Mouse (Mus musculus) neural tube, embryonic 13.5 days (tissue): Measurements from ENCODE around the gene Adam19. TPM values are rescaled to one million over a fixed set of nuclear protein-coding genes. Genes with fewer than 3 reads are reported as not detected.

Source experiments
- ATAC-seq: fragments of 200-750 bp; cut with Nextera tagmentation; 2 replicates; pipeline ENCODE4 v1.8.0; 2017; ENCODE audit warnings: low read depth, mild to moderate bottlenecking, moderate TSS enrichment, moderate library complexity
- H3K27ac ChIP-seq: fragments of 300-500 bp; sonication (generic); replicated peaks from 2 replicates; pipeline ENCODE4 v1.5.1; 2015; ENCODE audit warnings: moderate library complexity, mild to moderate bottlenecking, inconsistent platforms
- H3K27me3 ChIP-seq: fragments of 300-500 bp; sonication (generic); 2 replicates; pipeline ENCODE4 v1.6.1; 2015; ENCODE audit warnings: mild to moderate bottlenecking, inconsistent platforms
- H3K36me3 ChIP-seq: fragments of 300-500 bp; sonication (generic); 2 replicates; pipeline ENCODE4 v1.6.1; 2015; ENCODE audit warnings: mild to moderate bottlenecking, inconsistent platforms
- H3K4me1 ChIP-seq: fragments of 300-500 bp; sonication (generic); replicated peaks from 2 replicates; pipeline ENCODE4 v1.6.1; 2015; ENCODE audit warnings: inconsistent platforms
- H3K4me2 ChIP-seq: fragments of 300-500 bp; sonication (generic); 2 replicates; pipeline ENCODE4 v1.6.1; 2015; ENCODE audit warnings: inconsistent platforms, mild to moderate bottlenecking, moderate library complexity
- H3K4me3 ChIP-seq: fragments of 300-500 bp; sonication (generic); 2 replicates; pipeline ENCODE4 v1.5.1; 2015; ENCODE audit warnings: mild to moderate bottlenecking, inconsistent platforms
- H3K9ac ChIP-seq: fragments of 300-500 bp; sonication (generic); 2 replicates; pipeline ENCODE4 v1.6.1; 2015; ENCODE audit warnings: moderate library complexity, mild to moderate bottlenecking, inconsistent platforms
- H3K9me3 ChIP-seq: fragments of 300-500 bp; sonication (generic); 2 replicates; pipeline ENCODE4 v1.6.1; 2016; ENCODE audit warnings: inconsistent platforms
- WGBS: fragments of 180-500 bp; shearing (Covaris S2); methylation state at CpG from one replicate; pipeline ENCODE4 v1.1.7; 2015; 5-methylcytosine and 5-hydroxymethylcytosine counted together
- polyA plus RNA-seq: library from polyadenylated mRNA; unstranded; fragments of >200 nt; fragmentation: Nextera tagmentation; extraction: Ambion mirVana; gene quantifications from 2 replicates; pipeline ENCODE4 v1.2.1, GENCODE M21; 2015

The Adam19 gene
- polyA plus RNA-seq, 1 experiment from 2014 or later: 19.2 TPM

DNA sequence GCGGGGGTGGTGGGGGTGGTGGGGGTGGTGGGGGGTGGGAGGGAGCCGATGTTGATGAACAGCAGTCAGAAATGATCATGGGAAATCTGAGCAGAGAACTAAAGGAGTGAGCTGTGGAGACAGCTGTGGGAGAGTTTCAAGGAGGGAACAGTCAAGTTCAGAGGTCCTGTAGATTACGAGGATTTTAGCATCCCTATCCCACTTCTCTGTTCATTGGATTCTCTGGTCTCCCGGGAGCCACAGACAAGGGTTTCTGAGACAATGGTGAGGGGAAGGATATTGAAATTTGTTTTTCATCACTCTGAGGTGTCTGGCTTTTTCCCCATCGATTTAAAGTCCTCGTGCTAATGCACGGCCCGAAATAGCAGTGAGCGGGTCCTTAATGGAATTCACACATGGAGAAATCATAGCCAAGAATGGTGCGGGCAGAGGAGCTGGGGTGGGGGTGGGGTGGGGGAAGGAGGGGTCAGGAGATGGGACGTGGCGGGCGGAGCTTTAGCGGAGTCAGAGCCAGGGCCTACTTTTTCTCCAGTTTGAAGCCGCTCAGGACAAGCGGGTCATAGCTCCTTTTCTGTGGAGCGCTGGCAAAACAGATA lies 13.7 kb downstream of the Adam19 start:
- Histone ChIP-seq H3K27me3 (no peaks in the 10 kb centered on the region), H3K4me3 (no peak overlapping the region), H3K9ac (0 out of 2 replicates have a peak overlapping the region, but pooled peaks have one; percentile 6), H3K9me3 (no peaks in the 10 kb centered on the region), H3K36me3 (peaks cover 17% of the 10 kb centered on the region), H3K4me2 (no peak overlapping the region), H3K4me1 (peaks cover 49% of the 10 kb centered on the region), H3K27ac (peak overlapping the region; percentile 74)
- 28% methylated on average over 17 of the region's 17 CpGs for WGBS
- no peak for ATAC-seq

DNA sequence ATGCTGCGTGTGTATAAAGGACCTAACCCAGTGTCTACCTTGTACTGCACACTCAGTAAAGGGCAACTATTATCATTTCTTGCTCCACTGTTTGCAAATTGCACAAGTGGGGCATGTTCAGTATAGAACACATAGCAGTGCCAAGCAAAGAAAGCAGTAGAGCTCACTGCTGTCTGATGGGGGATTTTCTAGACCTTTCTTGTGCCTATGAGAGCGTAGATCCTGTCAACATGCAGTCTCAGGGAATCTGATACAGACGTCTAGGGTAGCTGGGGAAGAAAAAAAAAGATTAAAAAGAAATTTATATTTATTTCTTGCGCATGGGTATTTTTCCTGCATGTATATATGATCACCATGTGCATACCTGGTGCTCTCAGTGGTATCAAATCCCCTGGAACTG lies 14.4 kb downstream of the Adam19 start:
- Histone ChIP-seq H3K4me1 (peaks cover 42% of the 10 kb centered on the region), H3K4me2 (no peak overlapping the region), H3K4me3 (no peak overlapping the region), H3K9ac (0 out of 2 replicates have a peak overlapping the region, but pooled peaks have one; percentile 6), H3K36me3 (peaks cover 17% of the 10 kb centered on the region), H3K27ac (peak overlapping the region; percentile 74), H3K9me3 (no peaks in the 10 kb centered on the region), H3K27me3 (no peaks in the 10 kb centered on the region)
- ATAC-seq: no peak
- WGBS: 87% methylated on average over 4 of the region's 4 CpGs

DNA sequence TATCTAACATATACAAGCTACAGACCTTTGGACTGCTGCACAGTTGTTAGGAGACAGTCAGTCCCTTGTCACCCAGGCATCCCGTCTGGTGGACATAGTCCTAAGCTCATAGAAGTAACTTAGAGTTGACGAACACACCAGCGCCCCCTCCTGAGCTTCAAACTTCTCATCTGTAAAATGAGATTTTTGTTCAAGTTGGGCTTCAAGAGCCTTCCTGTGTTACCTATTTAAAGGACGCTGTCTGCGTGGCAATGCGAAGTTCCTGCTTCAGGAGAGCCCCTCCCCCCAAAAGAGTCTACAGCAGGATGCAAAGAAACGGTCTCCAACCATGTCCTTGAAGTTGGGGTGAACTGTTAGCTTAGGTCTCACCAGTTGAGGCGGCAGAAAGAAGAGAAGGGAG lies 15.0 kb downstream of the Adam19 start:
- H3K4me3 ChIP-seq: no peak overlapping the region

DNA sequence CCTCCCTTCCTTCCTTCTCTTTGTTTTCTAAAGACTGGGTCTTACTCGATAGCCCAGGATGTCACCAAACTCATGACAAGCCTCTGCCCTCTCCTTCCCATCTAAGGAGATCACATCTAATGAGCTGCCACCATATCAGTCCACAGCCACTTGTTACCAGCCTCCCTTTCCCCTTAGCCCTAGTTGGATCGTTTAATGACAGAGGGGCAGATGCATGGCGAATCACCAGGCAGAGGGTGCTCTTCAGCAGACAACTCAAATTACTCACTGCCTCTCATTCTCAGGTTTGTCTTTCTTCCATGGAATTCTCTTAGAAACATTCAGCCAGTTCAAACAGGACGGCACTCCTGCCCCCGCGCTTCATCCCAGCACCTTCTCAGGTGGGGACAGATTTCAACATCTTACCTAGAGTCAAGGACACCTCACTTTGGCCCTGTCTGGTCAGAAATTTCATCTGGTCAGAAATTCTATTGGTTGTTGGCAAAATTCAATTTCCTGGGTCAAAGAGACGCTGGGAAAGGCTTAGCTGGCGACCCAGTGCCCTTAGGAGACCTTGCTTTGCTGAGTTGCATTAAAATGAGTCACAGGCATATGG lies 16.8 kb downstream of the Adam19 start:
- Histone ChIP-seq H3K4me1 (peaks cover 26% of the 10 kb centered on the region), H3K9me3 (no peaks in the 10 kb centered on the region), H3K9ac (no peak overlapping the region), H3K36me3 (peaks cover 21% of the 10 kb centered on the region), H3K4me3 (no peak overlapping the region), H3K4me2 (no peak overlapping the region), H3K27ac (no peak overlapping the region), H3K27me3 (no peaks in the 10 kb centered on the region)
- ATAC-seq: no peak
- 73% methylated on average over 8 of the region's 8 CpGs for WGBS

More for the DNA sequence above, 15.0 kb downstream of the Adam19 start:
- Histone ChIP-seq H3K4me2 (no peak overlapping the region), H3K4me1 (peaks cover 36% of the 10 kb centered on the region), H3K27me3 (no peaks in the 10 kb centered on the region), H3K27ac (no peak overlapping the region), H3K9me3 (no peaks in the 10 kb centered on the region), H3K9ac (no peak overlapping the region), H3K36me3 (peaks cover 16% of the 10 kb centered on the region)
- ATAC-seq: no peak
- 76% methylated on average over 8 of the region's 8 CpGs for WGBS

DNA sequence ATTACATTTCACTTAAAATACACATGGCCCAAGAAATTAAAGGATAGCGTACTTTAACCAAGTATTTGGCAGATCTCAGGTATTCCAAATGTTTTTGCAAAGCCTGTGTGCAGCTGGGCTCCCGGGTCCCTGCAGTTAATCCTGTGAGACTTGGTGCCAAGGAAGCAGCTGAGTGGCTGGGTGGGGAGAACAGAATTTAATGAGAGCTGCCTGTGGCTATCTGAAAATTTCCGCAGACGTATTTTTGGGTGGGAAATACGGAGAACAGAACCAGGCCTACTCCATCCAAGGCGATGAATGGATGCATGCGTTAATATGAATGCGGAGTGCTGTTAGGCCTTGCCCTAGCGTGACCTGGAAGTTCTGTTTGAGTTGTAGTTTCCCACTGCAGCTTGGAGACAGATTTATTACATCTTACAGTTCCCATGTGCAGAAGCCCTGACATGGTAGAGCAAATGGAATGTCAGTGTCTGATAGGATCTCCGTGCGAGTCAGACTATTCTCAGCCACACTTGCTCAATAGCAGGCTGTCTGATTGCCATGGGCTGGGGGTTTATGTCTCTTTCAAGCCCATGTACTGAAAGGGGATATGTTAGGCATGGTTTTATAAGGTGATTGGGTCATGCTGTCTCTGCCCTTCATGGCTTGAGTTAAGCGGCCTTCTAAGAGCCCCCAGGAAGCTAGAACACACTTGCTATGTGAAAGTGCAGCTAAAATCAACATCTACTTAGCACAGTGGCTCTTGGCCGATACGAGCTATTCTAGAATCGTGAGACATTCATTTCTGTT lies 17.5 kb downstream of the Adam19 start:
- H3K27ac ChIP-seq: 0 out of 2 replicates have a peak overlapping the region, but pooled peaks have one; percentile 16
- H3K9me3 ChIP-seq: no peaks in the 10 kb centered on the region
- H3K27me3 ChIP-seq: no peaks in the 10 kb centered on the region
- H3K9ac ChIP-seq: no peak overlapping the region
- 62% methylated on average over 15 of the region's 15 CpGs for WGBS
- no peak overlapping the region for H3K4me3 ChIP-seq
- no peak overlapping the region for H3K4me2 ChIP-seq
- ATAC-seq: no peak
- H3K4me1 ChIP-seq: peaks cover 26% of the 10 kb centered on the region
- peaks cover 26% of the 10 kb centered on the region for H3K36me3 ChIP-seq

DNA sequence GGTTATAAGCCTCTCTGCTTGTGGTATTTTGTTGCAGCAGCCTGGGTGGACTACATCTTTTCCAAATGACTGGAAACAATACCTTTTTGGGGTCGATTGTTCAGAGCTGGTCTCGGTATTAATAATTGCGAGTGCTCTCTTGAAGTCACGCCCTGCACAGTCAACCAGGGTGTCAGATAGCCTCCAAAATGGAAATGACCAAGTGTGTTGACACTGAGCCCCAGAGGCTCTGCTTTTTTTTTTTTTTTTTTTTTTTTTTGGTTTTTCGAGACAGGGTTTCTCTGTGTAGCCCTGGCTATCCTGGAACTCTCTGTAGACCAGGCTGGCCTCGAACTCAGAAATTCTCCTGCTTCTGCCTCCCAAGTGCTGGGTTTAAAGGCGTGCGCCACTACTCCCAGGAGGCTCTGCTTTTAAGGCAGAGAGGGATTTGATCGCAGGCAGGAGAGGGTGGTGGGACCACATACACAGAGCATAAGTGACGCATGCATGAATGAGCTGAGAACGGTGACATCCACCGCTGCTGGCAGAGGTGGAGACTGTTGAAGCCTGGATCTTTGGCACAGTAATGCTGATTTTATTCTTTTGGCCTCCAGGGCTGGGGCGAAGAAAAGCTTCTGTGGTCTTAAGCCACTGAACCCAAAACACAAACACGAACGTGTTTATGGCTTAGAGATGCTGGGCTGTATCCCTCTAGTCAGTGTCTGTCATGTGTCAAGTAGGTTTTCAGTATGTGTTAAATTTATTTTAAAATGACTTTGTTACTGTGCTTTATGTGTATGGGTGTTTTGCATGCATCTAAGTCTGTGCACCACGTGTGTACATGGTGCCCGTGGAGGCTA lies 18.3 kb downstream of the Adam19 start:
- Histone ChIP-seq H3K27ac (no peak overlapping the region), H3K36me3 (peaks cover 32% of the 10 kb centered on the region), H3K4me1 (peaks cover 20% of the 10 kb centered on the region), H3K27me3 (no peaks in the 10 kb centered on the region), H3K4me2 (no peak overlapping the region), H3K9ac (no peak overlapping the region), H3K4me3 (no peak overlapping the region), H3K9me3 (no peaks in the 10 kb centered on the region)
- ATAC-seq: no peak
- 86% methylated on average over 17 of the region's 17 CpGs for WGBS

DNA sequence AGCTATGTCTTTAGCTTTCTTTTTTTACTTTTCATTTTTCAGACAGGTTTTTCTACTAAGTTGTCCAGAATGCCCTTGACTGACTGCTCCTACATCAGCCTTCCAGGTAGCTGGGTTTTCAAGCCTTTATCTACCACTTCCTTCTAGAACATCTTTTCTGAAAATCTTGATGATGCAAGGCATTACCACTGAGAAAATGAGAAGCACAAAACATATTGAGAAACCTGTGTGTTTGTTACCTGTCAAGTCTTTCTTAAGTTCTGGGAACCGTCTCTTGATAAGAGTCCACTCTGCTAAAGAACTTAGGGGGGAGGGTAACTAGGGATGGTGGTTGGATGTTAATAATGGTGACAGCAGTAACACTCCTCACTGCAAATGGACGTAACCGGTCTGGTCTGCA lies 19.7 kb downstream of the Adam19 start:
- Histone ChIP-seq H3K9me3 (no peaks in the 10 kb centered on the region), H3K4me2 (no peak overlapping the region), H3K36me3 (peaks cover 32% of the 10 kb centered on the region), H3K27ac (no peak overlapping the region), H3K27me3 (no peaks in the 10 kb centered on the region), H3K4me1 (0 out of 2 replicates have a peak, but pooled peaks cover 8% of the 10 kb centered on the region), H3K9ac (no peak overlapping the region), H3K4me3 (no peak overlapping the region)
- WGBS: 92% methylated on average over 3 of the region's 3 CpGs
- no peak for ATAC-seq

DNA sequence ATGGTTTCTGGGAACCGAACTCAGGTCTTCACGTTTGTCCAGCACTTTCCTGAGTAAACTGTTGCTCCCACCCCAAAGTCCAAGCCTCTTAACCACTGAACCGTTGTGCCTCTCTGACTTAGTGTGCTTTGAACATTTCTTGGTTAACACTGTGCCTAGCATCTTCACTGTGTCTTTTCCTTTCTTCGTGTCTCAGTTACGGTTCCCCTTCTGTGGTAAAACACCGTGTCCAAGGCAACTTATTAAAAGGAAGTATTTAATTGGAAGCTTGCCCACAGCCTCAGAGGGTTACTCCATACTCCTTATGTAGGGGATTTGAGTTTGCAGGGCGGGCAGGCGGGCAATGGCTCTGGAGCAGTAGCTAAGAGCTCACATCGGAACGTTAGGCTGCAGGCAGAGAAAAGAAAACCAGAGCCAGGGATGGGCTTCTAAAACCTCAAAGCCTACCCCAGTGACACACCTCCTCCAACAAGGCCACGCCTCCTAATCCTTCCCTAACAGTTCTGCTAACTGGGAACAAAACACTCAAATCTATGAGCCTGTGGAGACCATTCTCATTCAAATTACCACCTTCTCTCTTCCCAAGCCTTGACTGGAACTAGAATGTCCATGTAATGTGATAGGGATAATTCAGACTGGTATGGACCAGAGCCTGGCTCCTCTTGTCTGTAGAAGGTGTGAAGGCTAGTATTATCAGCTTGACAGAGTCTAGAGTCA lies 20.8 kb downstream of the Adam19 start:
- Histone ChIP-seq H3K4me2 (no peak overlapping the region), H3K27me3 (no peaks in the 10 kb centered on the region), H3K27ac (no peak overlapping the region), H3K9me3 (no peaks in the 10 kb centered on the region), H3K36me3 (peaks cover 32% of the 10 kb centered on the region), H3K4me3 (no peak overlapping the region), H3K4me1 (0 out of 2 replicates have a peak, but pooled peaks cover 8% of the 10 kb centered on the region), H3K9ac (no peak overlapping the region)
- 92% methylated on average over 11 of the region's 11 CpGs for WGBS
- no peak for ATAC-seq

DNA sequence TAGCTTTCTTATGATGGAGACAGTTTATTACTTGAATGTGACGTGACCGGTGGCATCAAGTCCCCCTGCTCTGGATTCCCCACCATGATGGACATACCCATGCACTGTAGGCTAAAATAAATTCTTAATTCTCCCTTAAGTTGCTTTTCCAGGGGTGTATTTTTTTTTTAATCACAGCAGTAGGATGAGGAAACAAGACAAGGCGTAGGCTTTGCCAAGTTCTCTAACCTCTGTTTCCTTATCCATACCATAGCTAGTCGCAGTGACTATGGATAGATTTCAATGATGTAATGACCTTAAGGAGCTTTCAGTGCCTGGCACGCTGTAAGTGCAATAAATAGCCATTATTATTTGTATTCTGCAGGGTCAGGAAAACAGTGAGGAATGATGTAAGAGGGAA lies 21.5 kb downstream of the Adam19 start:
- no peak overlapping the region for H3K9ac ChIP-seq
- H3K9me3 ChIP-seq: no peaks in the 10 kb centered on the region
- H3K4me2 ChIP-seq: no peak overlapping the region
- no peaks in the 10 kb centered on the region for H3K27me3 ChIP-seq
- 0 out of 2 replicates have a peak, but pooled peaks cover 8% of the 10 kb centered on the region for H3K4me1 ChIP-seq
- no peak for ATAC-seq
- H3K27ac ChIP-seq: no peak overlapping the region
- H3K4me3 ChIP-seq: no peak overlapping the region
- peaks cover 32% of the 10 kb centered on the region for H3K36me3 ChIP-seq
- 94% methylated on average over 5 of the region's 5 CpGs for WGBS

DNA sequence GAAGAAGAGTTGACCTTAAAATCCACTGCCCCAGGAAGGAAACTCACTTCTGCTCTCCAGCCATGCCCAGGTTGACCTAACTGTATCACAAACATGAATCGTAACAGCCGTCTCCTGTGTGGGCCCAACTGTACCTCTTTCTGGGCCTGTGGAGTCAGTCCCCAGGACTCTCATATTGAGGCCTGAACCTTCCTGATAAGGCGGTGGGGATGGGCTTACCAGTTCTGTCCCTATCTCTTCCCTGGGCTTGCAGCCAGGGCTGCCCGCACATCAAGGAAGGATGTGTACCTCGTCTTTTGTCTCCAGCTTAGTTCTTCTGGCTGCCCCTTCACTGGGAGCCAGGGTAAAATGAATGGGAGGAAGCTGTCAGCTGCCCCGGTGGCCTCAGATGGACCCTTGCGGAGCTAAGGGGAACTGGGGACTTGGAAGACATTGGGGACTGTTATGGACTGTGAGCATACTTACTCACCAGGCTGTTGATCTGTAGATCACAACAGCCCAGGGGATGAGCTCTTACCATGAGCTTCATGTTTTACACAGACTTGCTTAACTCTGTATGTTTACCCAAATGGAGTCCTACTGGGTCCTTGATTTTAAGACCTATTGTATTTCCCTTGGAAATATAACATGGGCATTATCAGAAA lies 22.1 kb downstream of the Adam19 start:
- no peak for ATAC-seq
- Histone ChIP-seq H3K4me1 (0 out of 2 replicates have a peak, but pooled peaks cover 6% of the 10 kb centered on the region), H3K4me3 (no peak overlapping the region), H3K36me3 (peaks cover 32% of the 10 kb centered on the region), H3K9ac (no peak overlapping the region), H3K4me2 (no peak overlapping the region), H3K27me3 (no peaks in the 10 kb centered on the region), H3K9me3 (no peaks in the 10 kb centered on the region), H3K27ac (no peak overlapping the region)
- WGBS: 91% methylated on average over 7 of the region's 7 CpGs

DNA sequence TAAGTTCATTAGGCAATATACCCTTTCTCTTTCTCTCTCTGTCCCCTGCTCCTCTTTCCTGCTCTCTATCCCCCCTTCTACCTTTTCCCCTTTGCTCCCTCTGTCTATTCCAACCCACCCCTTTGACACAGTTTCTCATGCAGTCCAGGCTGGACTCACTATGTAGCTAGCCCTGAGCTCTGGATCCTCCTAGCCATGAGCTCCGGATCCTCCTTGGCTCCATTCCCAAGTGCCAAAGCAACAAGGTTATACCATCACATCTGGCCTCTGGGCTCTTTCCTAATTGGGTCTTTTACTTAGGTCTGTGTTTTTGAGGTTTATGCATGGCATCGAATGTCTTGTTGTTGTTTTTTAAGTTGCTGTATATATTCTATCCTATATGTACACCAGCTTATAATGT lies 25.3 kb downstream of the Adam19 start:
- no peak overlapping the region for H3K4me2 ChIP-seq
- ATAC-seq: no peak
- no peaks in the 10 kb centered on the region for H3K9me3 ChIP-seq
- 86% methylated on average over 2 of the region's 2 CpGs for WGBS
- no peaks in the 10 kb centered on the region for H3K27me3 ChIP-seq
- H3K9ac ChIP-seq: no peak overlapping the region
- peaks cover 33% of the 10 kb centered on the region for H3K36me3 ChIP-seq
- no peak overlapping the region for H3K27ac ChIP-seq
- 0 out of 2 replicates have a peak, but pooled peaks cover 6% of the 10 kb centered on the region for H3K4me1 ChIP-seq
- H3K4me3 ChIP-seq: no peak overlapping the region
